Mouse (Mus musculus) kidney, postnatal 0 days (tissue): Measurements from ENCODE around the gene Nfe2l2. TPM values are rescaled to one million over a fixed set of nuclear protein-coding genes. Genes with fewer than 3 reads are reported as not detected.
"Not testable (repeated sequence)": the region's sequence is repeated elsewhere in the genome, so short reads cannot be mapped to it uniquely, and the experiment has no call there.

Experiments
- ATAC-seq: fragments of 200-750 bp; cut with Nextera tagmentation; replicated peaks from 2 replicates; pipeline ENCODE4 v1.8.0; 2017; ENCODE audit warnings: low read depth, moderate number of reproducible peaks, moderate TSS enrichment, moderate library complexity; ENCODE audit not compliant: low FRiP score
- DNase-seq: peaks from one replicate; pipeline ENCODE4 v3.0.0-alpha.2; 2016; ENCODE audit warnings: low spot score
- H3K27ac ChIP-seq: fragments of 300-500 bp; sonication (generic); 2 replicates; pipeline ENCODE4 v1.5.1; 2014; ENCODE audit warnings: mild to moderate bottlenecking
- H3K27me3 ChIP-seq: fragments of 300-500 bp; sonication (generic); 2 replicates; pipeline ENCODE4 v1.6.1; 2014; ENCODE audit warnings: low read length, mixed read lengths; ENCODE audit not compliant: insufficient read depth
- H3K36me3 ChIP-seq: fragments of 300-500 bp; sonication (generic); 2 replicates; pipeline ENCODE4 v1.6.1; 2014; ENCODE audit warnings: low read length, mixed read lengths; ENCODE audit not compliant: insufficient read depth
- H3K4me1 ChIP-seq: fragments of 300-500 bp; sonication (generic); replicated peaks from 2 replicates; pipeline ENCODE4 v1.6.1; 2014; ENCODE audit warnings: antibody characterized with exemption, low read length, mixed read lengths; ENCODE audit not compliant: insufficient read depth
- H3K4me2 ChIP-seq: fragments of 300-500 bp; sonication (generic); 2 replicates; pipeline ENCODE4 v1.6.1; 2014; ENCODE audit warnings: mild to moderate bottlenecking, low read length, moderate library complexity, mixed read lengths
- H3K4me3 ChIP-seq: fragments of 300-500 bp; sonication (generic); replicated peaks from 2 replicates; pipeline ENCODE4 v1.5.1; 2014; ENCODE audit warnings: low read depth, low read length
- H3K9ac ChIP-seq: fragments of 300-500 bp; sonication (generic); 2 replicates; pipeline ENCODE4 v1.6.1; 2014; ENCODE audit warnings: low read depth, low read length
- H3K9me3 ChIP-seq: fragments of 300-500 bp; sonication (generic); replicated peaks from 2 replicates; pipeline ENCODE4 v1.6.1; 2016; ENCODE audit warnings: low read length, inconsistent platforms, mixed read lengths
- CTCF ChIP-seq: IDR thresholded peaks from 2 replicates; pipeline ENCODE4 v1.5.1; 2016; ENCODE audit warnings: antibody characterized with exemption, low read depth, mild to moderate bottlenecking, moderate library complexity
- WGBS: fragments of 180-500 bp; shearing (Covaris S2); extraction: QIAGEN DNeasy Blood & Tissue Kit; methylation state at CpG from one replicate; pipeline ENCODE4 v1.1.7; 2014; 5-methylcytosine and 5-hydroxymethylcytosine counted together
- polyA plus RNA-seq: library from polyadenylated mRNA; unstranded; fragments of >200 nt; fragmentation: Nextera tagmentation; extraction: Ambion mirVana; gene quantifications from 2 replicates; pipeline ENCODE4 v1.2.1, GENCODE M21; 2015

Gene Nfe2l2
- polyA plus RNA-seq, 1 experiment from 2014 or later: 96.6 TPM

DNA sequence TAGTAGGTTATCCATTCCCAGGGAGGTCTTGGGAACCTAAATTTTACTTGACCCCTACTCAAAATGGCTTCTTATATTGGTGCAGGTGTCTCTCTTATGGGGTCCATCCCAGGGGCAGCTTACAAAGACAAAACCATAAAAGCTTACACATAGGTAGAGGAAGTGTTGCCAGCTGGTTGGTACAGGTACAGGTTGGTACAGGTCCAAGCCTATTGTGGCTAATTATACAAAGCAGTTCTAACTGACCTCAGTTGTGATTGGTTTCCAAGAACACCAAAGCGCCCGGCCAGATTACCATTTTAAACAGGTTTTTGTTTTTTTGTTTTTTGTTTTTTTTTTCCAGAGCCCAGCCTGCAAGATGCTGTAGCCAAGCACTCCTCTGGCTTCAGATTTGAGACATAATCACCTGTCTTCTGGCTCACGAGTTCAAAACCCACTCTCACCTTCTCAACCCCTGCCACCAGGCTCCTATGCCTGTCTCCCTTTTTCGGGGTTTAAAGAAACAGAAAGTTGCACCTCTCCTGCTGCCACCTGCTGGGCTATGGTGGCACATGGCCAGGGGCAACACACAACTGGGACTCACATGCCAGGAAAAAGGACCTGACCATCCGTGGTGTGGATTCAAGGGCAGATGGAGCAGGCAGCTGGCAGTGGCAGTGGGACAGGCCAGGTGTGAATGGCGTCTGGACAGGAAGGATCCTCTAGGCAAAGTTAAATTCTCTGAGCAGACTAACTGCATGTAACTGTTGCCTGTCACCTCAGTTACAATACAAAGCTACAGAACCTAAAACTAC, 68.0 kb downstream of the Nfe2l2 start:
- 0 out of 2 replicates have a peak, but pooled peaks have one; percentile 9 for ATAC-seq
- H3K9ac ChIP-seq: no peak overlapping the region
- peaks cover 9% of the 10 kb centered on the region; the same call in 1 of the 2 replicates for H3K4me1 ChIP-seq
- 55% methylated on average over 6 of the region's 6 CpGs for WGBS
- TF ChIP-seq CTCF: peak; percentile 69
- H3K27me3 ChIP-seq: no peaks in the 10 kb centered on the region
- H3K9me3 ChIP-seq: no peaks in the 10 kb centered on the region
- no peak overlapping the region for H3K4me3 ChIP-seq
- no peak overlapping the region for H3K4me2 ChIP-seq
- peak overlapping the region; percentile 44 for H3K27ac ChIP-seq
- no peak for DNase-seq
- H3K36me3 ChIP-seq: no peaks in the 10 kb centered on the region

- peak overlapping the region; percentile 75 for H3K27ac ChIP-seq
- not testable (repeated sequence) for H3K9me3 ChIP-seq, H3K9ac ChIP-seq
Measured at GRCm38 (mm10) chr2:75634431-75634830, 70.0 kb downstream of the Nfe2l2 start.

DNA sequence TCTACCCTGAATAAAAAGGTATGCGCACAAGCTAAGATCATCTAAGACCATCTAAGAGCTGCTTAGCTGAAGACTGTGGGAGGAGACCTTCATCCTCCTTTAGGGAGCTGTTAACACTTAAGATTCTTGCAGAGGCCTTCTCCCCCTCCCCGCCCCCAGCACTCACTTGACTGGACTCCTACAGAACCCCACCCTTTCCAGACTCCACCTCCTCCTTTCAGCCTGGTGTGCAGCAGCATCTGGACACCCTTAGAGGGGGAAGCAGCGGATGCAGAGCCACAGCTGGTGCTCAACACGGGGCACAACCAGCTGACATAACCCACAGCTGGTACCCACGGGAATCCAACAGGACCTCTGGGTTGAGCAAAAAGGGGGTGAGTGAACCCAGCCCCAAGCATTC, 70.7 kb downstream of the Nfe2l2 start:
- WGBS: 45% methylated on average over 5 of the region's 5 CpGs
- ATAC-seq (peak; percentile 68), DNase-seq (no peak)
- no peaks in the 10 kb centered on the region for H3K36me3 ChIP-seq
- no peak overlapping the region for H3K9ac ChIP-seq
- peaks cover 9% of the 10 kb centered on the region; the same call in 1 of the 2 replicates for H3K4me1 ChIP-seq
- H3K9me3 ChIP-seq: no peaks in the 10 kb centered on the region
- H3K27ac ChIP-seq: peak overlapping the region; percentile 75
- no peaks in the 10 kb centered on the region for H3K27me3 ChIP-seq
- peak overlapping the region; percentile 1; the same call in 1 of the 2 replicates for H3K4me2 ChIP-seq
- H3K4me3 ChIP-seq: no peak overlapping the region
- TF ChIP-seq CTCF: no peak

More at GRCm38 (mm10) chr2:75634431-75634830, 70.0 kb downstream of the Nfe2l2 start:
- 86% methylated on average over 14 of the region's 14 CpGs for WGBS
- H3K36me3 ChIP-seq, H3K4me3 ChIP-seq, H3K4me2 ChIP-seq, ATAC-seq, H3K27me3 ChIP-seq, H3K4me1 ChIP-seq, DNase-seq: not testable (repeated sequence)

DNA sequence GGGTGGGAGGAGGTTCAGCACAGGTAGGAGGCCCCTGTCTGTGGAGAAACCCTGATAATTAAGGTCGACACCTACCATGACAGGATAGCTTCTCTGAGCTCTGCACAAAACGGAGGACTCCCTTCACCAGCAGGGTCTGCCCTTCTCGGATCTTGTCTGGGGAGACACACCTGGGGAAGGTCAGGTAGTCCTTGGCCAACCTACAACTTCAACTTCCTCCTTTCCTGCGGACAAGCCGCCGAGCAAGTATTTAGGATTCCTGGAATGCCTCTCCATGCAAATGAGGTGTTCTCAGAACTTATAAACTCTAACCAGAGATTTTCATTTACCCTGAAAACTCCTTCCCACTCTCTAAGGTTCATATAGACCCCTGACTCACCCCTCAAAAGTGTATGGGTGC, 71.1 kb downstream of the Nfe2l2 start:
- 0 out of 2 replicates have a peak overlapping the region, but pooled peaks have one; percentile 2 for H3K4me2 ChIP-seq
- no peak for TF ChIP-seq CTCF
- DNase-seq (no peak), ATAC-seq (peak; percentile 46; the same call in 1 of the 2 replicates)
- H3K4me1 ChIP-seq: peaks cover 9% of the 10 kb centered on the region; the same call in 1 of the 2 replicates
- H3K4me3 ChIP-seq: no peak overlapping the region
- H3K27me3 ChIP-seq: no peaks in the 10 kb centered on the region
- WGBS: 48% methylated on average over 6 of the region's 6 CpGs
- no peaks in the 10 kb centered on the region for H3K9me3 ChIP-seq
- H3K36me3 ChIP-seq: no peaks in the 10 kb centered on the region
- peak overlapping the region; percentile 75 for H3K27ac ChIP-seq
- H3K9ac ChIP-seq: no peak overlapping the region

GRCm38 (mm10) chr2:75632721-75633181, 71.7 kb downstream of the Nfe2l2 start:
- WGBS: 62% methylated on average over 12 of the region's 12 CpGs
- TF ChIP-seq CTCF: no peak

GRCm38 (mm10) chr2:75632043-75632442, 72.4 kb downstream of the Nfe2l2 start:
- Histone ChIP-seq H3K27me3 (no peaks in the 10 kb centered on the region), H3K9ac (no peak overlapping the region), H3K9me3 (no peaks in the 10 kb centered on the region), H3K4me2 (peak overlapping the region; percentile 2; the same call in 1 of the 2 replicates), H3K27ac (no peak overlapping the region), H3K36me3 (no peaks in the 10 kb centered on the region), H3K4me3 (no peak overlapping the region), H3K4me1 (peaks cover 9% of the 10 kb centered on the region; the same call in 1 of the 2 replicates)
- DNase-seq (no peak), ATAC-seq (no peak)
- no peak for TF ChIP-seq CTCF
- 82% methylated on average over 6 of the region's 6 CpGs for WGBS

More at GRCm38 (mm10) chr2:75632721-75633181, 71.7 kb downstream of the Nfe2l2 start:
- Histone ChIP-seq H3K27me3 (no peaks in the 10 kb centered on the region), H3K9ac (no peak overlapping the region), H3K27ac (peak overlapping the region; percentile 75), H3K4me1 (peaks cover 9% of the 10 kb centered on the region; the same call in 1 of the 2 replicates), H3K4me2 (peak overlapping the region; percentile 2; the same call in 1 of the 2 replicates), H3K4me3 (no peak overlapping the region), H3K36me3 (no peaks in the 10 kb centered on the region), H3K9me3 (no peaks in the 10 kb centered on the region)
- DNase-seq (no peak), ATAC-seq (no peak)
